Mouse (Mus musculus) layer of hippocampus, adult 11-12 months (tissue): Measurements from ENCODE around the gene Uvrag.

Source experiments
- DNase-seq: peaks from one replicate; pipeline ENCODE4 v3.0.0; 2022; ENCODE audit warnings: low spot score

Gene Uvrag

GRCm38 (mm10) chr7:98935193-98935592, 205.7 kb downstream of the Uvrag start:
- DNase-seq, result no peak

DNA sequence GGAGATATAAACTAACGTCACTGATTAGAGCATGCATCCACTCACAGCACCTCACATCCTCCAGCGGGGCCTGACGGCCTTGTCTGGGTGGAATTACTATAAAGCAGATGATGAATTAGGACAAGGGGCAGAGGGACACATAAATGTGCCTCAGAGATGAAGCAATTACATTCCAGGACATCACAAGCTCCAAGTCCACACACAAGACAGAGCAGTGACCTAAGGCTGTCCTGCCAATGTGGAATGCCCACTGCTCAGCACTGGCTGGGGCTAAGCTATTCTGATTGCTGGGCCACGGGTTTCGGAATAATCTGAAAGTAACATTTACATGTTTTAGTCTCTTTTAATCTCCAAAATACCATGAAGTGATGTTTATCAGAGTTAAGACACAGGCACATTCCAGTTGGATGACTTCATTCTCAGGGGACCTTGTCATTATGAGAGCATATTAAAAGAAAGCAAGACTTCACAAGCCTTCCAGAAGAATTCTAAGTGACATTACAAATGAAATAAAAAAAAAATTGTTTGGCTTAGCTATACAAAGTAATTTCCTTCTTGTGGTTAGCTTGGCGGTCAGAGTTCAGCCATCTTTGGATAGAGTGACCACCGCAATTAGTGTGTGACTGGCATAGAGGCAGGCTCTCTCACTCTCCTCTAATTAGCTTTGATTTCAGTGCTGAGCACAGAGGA, 212.5 kb downstream of the Uvrag start:
- DNase-seq, result no peak

DNA sequence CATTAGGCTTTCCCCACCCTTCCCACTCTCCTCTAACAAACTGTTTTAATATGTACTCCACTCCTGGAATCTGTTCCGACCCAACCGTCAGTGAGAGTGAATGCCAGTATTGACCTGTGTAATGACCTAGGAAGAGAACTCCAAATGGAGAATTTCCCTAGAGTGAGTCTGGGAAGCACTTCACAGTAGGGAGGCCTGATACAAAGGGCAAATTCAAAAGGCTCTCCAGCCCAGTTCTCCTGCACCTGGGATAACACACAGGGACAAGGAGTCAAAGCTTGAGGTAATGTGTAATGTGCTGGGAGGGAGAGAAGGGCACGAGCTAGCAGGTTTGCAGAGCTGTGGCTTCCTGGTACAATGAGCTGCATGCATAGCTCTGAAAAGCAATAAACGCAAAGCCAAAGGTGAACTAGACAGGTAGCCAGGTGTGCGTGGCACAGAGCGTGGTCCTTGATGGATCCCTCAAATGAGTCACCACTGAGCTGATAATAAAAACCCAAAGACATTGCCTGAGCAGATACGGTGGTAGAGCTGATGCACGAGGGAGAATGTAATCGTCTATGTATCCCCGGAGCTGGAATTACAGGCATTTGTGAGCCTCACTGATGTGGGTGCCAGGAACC, 213.9 kb downstream of the Uvrag start:
- no peak for DNase-seq

DNA sequence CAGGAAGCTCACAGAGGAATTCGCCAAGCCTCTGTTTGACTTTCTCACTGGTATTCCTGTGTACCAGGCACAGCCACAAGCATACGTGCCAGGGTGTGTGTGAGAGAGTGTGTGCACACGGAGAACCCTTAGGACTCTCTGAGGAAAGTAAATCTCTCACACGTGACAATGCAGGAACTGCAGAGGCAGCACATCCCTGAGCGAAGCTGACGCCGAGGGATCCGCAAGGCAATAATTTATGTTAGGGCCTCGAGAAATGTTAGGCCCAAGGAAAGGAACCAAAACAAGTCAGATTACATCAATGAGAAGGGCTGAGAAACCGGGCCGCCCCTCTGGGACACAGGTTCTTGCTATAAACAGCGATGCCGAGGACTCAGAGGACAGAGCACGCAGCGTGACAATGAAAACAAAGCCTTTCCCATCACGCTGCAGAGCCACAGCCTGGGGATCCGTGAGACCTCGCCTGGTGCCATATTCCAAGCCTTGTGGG, 216.5 kb downstream of the Uvrag start:
- no peak for DNase-seq

DNA sequence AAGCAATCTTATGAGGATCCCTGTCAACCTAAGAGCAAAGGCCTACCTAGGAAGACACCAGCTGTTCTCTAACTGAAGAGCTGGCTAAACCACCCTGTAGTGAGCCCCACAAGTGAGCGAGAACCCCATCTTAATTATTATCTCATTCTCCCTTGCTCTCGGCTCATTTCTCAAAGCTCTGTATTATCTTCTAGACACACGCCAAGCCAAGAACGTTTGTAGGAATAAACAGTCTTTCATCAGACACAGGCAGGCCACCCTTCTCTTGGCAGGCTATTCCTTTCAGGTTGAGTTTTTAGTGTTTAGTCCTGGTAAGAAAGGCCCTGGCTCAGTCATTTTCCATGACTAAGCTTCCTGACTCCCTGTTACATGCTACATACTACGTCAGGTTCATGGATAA, 218.0 kb downstream of the Uvrag start:
- no peak for DNase-seq

DNA sequence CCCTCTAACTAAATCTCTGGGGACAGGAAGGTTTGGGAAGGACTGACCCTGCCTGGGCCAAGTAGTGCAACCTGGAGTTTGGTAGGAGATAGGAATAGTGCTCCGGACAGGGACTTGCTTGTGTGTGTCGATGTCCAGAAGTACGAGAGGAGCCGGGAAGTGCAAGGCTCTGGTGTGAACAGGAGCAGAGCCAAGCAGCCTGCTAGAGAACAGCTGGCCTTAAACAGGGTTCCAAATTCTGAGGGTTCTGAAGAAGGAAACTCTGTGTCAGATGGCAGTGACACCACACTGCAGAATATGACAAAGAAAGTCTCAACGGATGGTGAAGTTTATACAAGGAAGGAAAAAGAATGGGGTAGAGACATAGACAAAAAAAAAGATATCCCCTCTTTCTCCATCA, 223.5 kb downstream of the Uvrag start:
- DNase-seq, result no peak

DNA sequence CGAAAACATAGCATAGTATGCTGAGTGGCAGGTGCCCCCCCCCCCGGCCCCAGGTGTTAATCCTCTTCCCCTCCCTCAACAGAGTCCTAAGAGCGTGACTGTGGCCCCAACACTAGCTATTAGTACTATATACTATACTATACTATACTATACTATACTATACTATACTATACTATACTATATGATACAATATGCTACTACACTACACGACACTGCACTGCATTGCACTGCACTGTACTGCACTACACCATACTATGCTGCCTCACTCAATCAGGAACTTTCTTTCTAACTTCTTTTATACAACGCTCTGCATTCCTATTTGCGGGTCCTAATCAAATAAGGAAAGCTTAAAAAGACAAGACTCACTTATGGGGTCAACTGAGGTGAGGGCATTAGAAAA, 224.4 kb downstream of the Uvrag start:
- no peak for DNase-seq

DNA sequence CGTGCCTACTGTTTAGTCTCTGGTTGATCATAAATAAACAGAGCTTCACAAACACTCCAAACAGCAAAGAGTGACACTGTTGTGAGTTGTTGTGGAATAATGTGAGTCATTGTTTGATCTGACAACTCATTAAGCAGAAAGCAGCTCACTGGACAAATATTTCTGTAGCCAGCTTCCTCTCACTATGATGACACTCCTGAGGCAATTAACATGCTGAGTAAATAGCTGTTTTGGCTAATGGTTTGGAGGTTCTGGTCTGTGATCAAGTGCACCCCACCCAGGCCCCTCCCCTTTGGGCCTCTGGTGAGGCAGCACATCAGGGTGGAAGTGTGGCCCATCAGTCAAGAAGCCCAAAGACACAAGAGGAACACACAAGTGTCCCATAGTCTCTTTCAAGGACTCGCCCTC, 228.0 kb downstream of the Uvrag start:
- no peak for DNase-seq

DNA sequence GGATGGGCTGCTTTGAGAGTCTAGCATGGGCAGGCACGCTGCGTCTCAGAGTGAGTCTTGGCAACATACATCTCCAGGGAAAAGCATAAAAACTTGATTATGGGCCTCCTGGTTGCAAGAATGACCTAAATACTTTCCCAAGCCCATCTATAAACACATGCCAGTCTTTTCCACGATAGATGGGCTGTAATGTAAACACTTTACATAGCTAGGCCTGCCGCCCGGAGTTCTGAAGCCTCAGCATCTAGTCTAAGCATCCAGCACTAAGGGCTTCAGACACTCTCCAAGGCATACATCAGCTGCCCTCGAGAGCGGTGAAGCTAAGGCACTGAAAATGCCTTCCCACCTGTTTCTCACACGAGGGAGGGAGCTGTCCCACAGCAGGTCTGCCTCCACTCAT, 229.7 kb downstream of the Uvrag start:
- no peak for DNase-seq

- DNase-seq, result no peak
Measured at GRCm38 (mm10) chr7:98910712-98911111, 230.2 kb downstream of the Uvrag start.

- no peak for DNase-seq
Measured at GRCm38 (mm10) chr7:98910164-98910563, 230.8 kb downstream of the Uvrag start.

- no peak for DNase-seq
Measured at GRCm38 (mm10) chr7:98907476-98907875, 233.5 kb downstream of the Uvrag start.

DNA sequence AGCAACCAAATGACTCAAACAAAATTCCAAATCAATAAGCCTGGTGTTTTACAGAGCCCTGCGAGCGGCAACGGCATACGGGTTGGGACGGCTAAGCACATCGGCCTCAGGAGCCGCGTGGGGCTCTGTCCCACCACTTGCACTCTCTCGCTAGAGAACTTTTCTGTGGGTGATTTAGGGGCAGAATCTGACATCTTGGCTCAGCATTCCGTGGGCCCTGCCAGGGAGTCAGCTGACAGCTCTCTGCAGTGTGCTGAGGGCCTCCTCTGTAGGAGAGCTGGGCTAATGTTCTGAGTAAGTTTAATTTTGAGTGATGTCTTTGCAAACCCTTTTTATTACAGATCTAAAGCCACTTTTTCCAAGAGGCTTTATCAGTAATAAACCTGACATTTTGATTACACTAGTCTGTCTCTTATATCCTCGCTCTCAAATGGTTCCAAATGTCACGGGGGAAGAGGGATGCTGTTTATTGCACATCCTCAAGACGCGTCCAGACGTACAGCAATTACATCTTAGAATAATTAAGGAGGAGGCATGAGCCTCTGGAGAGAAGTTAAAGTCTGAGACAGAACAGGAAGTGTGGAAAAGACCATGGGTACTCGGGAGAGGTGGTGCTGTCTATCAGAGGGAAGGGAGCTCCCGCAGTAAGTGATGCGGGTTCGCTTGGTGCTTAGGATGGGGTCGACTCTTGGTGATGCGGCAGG, 236.1 kb downstream of the Uvrag start:
- no peak for DNase-seq

DNA sequence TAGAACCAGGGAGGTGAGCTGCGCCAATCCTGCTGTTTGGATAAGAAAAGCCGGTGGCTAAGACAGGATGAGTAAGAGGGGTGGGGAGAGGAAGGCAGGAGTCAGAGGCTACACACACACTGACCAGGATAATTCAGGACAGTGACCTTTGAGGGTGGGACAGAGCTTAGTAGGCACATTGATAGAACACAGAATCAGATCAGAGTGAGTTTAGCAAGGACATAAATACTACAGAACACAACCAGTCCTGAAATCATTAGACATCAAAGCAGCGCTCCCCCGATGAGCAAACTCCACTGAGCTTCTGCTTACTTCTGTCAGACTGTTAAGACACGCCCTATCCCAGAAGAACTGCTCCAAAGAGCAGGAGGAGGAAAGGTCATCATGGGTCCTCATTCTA, 237.1 kb downstream of the Uvrag start:
- DNase-seq, result no peak

GRCm38 (mm10) chr7:98901120-98901519, 239.8 kb downstream of the Uvrag start:
- no peak for DNase-seq

DNA sequence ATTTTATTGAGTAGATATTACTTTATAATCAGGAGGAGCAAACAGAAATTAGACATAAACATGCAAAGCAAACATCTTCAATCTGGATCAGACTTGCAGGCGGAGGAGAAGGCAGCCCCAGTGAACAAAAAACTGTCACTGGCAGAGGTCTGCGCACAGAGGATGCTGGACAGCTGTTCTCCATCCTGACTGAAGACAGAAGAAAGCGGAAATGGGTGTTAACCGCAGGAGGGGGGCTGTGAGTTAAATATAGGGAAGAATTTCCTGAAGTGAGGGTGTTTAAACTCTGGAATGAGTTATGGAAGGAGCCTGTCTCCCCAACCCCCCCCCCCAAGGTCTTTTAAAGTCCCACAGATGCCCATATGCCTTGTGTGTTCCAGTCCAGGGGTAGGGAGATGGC, 241.1 kb downstream of the Uvrag start:
- no peak for DNase-seq

GRCm38 (mm10) chr7:98897323-98897722, 243.6 kb downstream of the Uvrag start:
- peak; percentile 39 for DNase-seq

DNA sequence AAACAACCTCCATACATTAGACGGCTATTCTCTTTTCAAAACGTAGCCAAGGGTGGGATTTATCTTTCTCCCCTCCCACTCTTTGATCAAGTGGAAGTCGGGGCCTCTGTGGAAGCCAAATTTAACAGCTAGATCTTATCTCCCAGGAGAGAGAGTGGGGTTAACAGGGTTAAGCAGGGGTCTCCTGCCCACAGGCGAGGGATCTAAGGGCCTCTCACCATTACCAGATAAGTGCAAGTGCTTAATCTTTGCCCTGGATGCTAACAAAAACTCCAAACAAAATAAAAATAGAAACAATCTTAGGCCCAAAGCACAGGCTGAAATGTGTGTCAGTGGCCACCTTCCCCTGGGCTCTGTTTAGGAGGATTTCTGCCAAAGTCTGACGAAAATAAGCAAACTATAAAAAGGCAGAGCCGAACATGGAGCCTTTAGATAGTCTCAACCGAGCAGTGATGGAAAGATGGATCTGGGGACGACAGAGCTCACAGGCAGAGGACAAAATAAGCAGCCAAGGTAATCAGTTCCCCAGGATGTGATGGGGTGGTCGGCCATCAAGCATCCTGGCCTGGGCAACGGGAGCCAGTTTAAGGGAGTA, 245.3 kb downstream of the Uvrag start:
- no peak for DNase-seq

GRCm38 (mm10) chr7:98894768-98895167, 246.2 kb downstream of the Uvrag start:
- DNase-seq, result no peak

GRCm38 (mm10) chr7:98894305-98894704, 246.6 kb downstream of the Uvrag start:
- no peak for DNase-seq

DNA sequence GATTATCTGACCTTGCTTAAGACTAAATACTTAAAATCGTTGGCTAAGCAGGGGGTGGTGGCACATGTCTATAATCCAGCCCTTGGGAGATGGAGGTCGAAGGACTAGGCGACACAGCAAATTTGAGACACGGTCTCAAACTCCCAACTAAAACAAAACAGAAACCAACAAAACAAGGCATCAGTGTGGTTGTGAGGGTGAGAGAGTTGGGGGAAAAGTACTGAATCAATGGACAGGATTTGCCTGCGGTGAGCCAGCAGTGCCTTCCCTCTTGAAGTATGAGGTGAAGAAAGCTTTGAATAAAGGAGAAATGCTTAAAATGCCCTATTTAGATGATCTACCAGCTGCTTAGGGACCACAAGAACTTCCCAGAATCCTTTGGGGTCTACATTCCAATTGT, 247.8 kb downstream of the Uvrag start:
- DNase-seq, result no peak

DNA sequence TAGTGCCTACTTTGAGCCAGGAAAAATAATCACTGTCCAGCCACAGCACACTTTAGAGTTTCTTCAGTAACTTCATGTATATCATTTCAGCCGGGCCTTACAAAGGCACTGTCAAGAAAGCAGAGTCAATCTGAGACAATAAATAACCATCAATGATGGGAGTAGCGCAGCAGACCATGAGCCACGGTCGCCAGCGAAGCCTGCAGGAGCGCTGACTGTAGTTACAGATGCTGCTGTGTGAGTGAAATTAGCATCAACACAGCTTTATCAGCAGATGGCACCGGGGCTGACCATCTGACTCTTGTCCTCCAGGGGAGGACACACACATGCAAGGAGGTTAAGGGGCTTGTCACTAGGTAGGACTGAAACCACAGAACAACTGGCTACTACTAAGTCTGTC, 251.7 kb downstream of the Uvrag start:
- DNase-seq, result no peak

DNA sequence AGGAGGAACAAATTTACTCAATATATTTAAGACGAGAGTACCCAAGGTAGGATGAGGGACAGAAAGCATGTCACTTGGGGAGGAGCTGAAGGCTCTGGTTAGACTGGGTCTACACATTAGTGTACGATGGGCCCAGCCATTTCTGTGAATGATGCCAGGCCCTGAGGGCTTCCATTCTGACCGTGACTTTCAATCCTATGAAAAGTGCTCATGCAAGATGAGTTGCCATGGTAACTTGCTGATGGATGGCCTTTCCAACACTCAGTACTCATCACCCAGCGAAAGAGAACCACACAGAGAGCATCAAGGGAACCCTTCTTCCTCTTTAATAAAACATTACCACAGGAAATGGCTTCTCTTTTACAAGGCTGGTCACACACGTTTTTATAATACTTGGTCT, 252.1 kb downstream of the Uvrag start:
- DNase-seq, result no peak
